Mouse (Mus musculus) heart, embryonic 13.5 days (tissue): ENCODE results near the gene Coro2a. TPM values are rescaled to one million over a fixed set of nuclear protein-coding genes. Genes with fewer than 3 reads are reported as not detected.

Source experiments
- ATAC-seq: fragments of 200-750 bp; cut with Nextera tagmentation; 2 replicates; pipeline ENCODE4 v1.8.0; 2017; ENCODE audit warnings: moderate TSS enrichment; ENCODE audit not compliant: insufficient number of reproducible peaks, low FRiP score, low TSS enrichment; ENCODE audit errors: extremely low read depth
- H3K27ac ChIP-seq: fragments of 300-500 bp; sonication (generic); replicated peaks from 2 replicates; pipeline ENCODE4 v1.5.1; 2015; ENCODE audit warnings: moderate library complexity, mild to moderate bottlenecking, inconsistent platforms
- H3K27me3 ChIP-seq: fragments of 300-500 bp; sonication (generic); replicated peaks from 2 replicates; pipeline ENCODE4 v1.6.1; 2015; ENCODE audit warnings: mild to moderate bottlenecking, inconsistent platforms
- H3K36me3 ChIP-seq: fragments of 300-500 bp; sonication (generic); 2 replicates; pipeline ENCODE4 v1.6.1; 2015; ENCODE audit warnings: mild to moderate bottlenecking, inconsistent platforms
- H3K4me1 ChIP-seq: fragments of 300-500 bp; sonication (generic); 2 replicates; pipeline ENCODE4 v1.6.1; 2015; ENCODE audit warnings: inconsistent platforms
- H3K4me2 ChIP-seq: fragments of 300-500 bp; sonication (generic); 2 replicates; pipeline ENCODE4 v1.6.1; 2015; ENCODE audit warnings: inconsistent platforms, mild to moderate bottlenecking, moderate library complexity
- H3K4me3 ChIP-seq: fragments of 300-500 bp; sonication (generic); 2 replicates; pipeline ENCODE4 v1.5.1; 2015; ENCODE audit warnings: moderate library complexity, mild to moderate bottlenecking, inconsistent platforms
- H3K9ac ChIP-seq: fragments of 300-500 bp; sonication (generic); 2 replicates; pipeline ENCODE4 v1.6.1; 2015; ENCODE audit warnings: inconsistent platforms, mild to moderate bottlenecking, moderate library complexity
- H3K9me3 ChIP-seq: fragments of 300-500 bp; sonication (generic); 2 replicates; pipeline ENCODE4 v1.6.1; 2016; ENCODE audit warnings: inconsistent platforms
- WGBS: fragments of 180-500 bp; shearing (Covaris S2); methylation state at CpG from one replicate; pipeline ENCODE4 v1.1.7; 2015; ENCODE audit warnings: mixed read lengths; 5-methylcytosine and 5-hydroxymethylcytosine counted together
- polyA plus RNA-seq: library from polyadenylated mRNA; unstranded; fragments of >200 nt; fragmentation: Nextera tagmentation; extraction: Ambion mirVana; gene quantifications from 2 replicates; pipeline ENCODE4 v1.2.1, GENCODE M21; 2015

Gene Coro2a
- polyA plus RNA-seq, 1 experiment from 2014 or later, result 0.76 TPM

DNA sequence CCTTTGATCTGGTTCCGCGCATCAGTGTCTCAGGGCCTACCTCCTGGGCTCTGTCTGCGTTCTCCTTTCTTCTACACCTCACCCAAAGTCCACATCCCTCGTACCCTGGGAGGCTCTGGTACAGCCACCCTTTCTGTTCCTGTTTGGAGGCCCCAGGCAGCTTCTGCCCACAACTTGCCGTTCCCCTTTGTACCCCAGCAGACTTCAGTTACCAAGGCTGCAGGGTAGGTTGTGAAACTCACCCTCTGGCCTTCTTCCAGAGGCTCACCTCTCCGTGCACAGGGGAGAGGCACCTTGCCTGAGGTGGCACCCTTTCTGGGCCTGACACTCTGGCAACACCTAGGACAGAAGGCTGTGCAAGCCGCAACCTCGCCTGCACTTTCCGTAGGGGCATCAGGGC lies 46.2 kb downstream of the Coro2a start:
- 86% methylated on average over 9 of the region's 9 CpGs for WGBS
- H3K36me3 ChIP-seq, result no peaks in the 10 kb centered on the region
- no peaks in the 10 kb centered on the region for H3K9me3 ChIP-seq
- H3K4me1 ChIP-seq, result peaks cover 7% of the 10 kb centered on the region
- H3K9ac ChIP-seq, result no peak overlapping the region
- H3K4me3 ChIP-seq, result no peak overlapping the region
- H3K4me2 ChIP-seq, result no peak overlapping the region
- no peak overlapping the region for H3K27ac ChIP-seq
- ATAC-seq, result no peak
- H3K27me3 ChIP-seq, result peaks cover 11% of the 10 kb centered on the region; the same call in 1 of the 2 replicates

DNA sequence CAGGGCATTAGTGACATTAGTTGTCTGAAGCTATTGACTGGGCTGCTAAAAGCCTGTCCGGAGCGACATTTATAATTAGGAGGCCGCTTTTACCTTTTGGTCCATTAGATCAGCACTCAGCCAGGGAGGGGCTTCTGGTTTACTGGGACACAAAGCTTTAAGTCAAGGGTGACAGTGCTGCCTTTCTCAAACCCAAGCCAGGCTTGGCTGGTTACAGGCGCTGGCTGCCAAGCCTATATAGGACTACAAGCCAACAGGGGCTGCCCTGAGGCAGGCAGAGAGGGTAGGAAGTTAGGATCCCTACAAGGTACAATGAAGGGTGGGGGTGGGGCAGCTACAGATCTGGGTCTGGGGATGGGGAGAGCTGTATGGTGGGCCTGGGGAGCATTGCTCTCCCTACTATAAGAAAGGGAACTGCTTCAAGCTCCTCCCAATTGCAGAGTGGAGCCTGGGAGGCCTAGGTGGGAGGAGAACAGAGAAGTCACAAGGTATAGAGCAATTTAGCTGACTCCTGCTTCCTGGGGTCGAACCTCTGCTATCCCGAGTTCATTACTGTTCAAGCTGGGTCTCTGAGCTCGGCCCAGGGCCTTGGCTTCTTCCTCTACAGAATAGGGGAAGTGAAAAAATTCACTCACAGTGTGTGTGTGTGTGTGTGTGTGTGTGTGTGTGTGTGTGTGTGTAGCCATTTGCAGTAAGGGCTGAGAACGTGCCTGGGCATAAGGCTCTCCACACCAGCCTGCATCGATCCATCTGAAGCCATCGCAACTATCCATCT lies 47.5 kb downstream of the Coro2a start:
- peaks cover 11% of the 10 kb centered on the region; the same call in 1 of the 2 replicates for H3K27me3 ChIP-seq

DNA sequence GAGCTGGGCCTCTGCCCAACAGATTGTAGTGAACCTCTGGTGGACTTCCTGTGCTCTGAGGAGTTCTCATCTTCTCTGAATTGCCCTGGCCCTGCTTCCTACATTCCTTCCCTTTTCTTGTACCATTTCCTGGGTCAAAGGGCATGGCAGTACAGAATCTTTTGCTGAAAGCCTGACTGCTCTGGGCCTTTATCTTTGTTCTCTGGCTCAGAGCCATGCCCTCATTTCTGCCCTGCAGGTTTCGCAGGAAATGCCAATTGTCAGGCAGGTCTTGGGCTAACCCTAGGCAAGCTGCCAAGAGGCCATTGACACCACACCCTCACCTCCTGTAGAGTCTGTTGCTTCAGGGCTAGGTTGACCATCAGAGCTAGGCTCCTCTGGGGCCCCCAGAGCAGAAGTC lies 48.1 kb downstream of the Coro2a start:
- WGBS, result 34% methylated on average over 1 of the region's 1 CpGs
- ATAC-seq, result no peak
- Histone ChIP-seq H3K36me3 (no peaks in the 10 kb centered on the region), H3K9me3 (no peaks in the 10 kb centered on the region), H3K4me3 (no peak overlapping the region), H3K4me2 (no peak overlapping the region), H3K9ac (no peak overlapping the region), H3K4me1 (peaks cover 7% of the 10 kb centered on the region), H3K27ac (peak overlapping the region; percentile 1; the same call in 1 of the 2 replicates), H3K27me3 (peaks cover 8% of the 10 kb centered on the region; the same call in 1 of the 2 replicates)

More for the DNA sequence above, 47.5 kb downstream of the Coro2a start:
- Histone ChIP-seq H3K4me2 (no peak overlapping the region), H3K4me1 (peaks cover 7% of the 10 kb centered on the region), H3K9me3 (no peaks in the 10 kb centered on the region), H3K36me3 (no peaks in the 10 kb centered on the region), H3K27ac (peak overlapping the region; percentile 1; the same call in 1 of the 2 replicates), H3K4me3 (no peak overlapping the region), H3K9ac (no peak overlapping the region)
- no peak for ATAC-seq
- WGBS, result 75% methylated on average over 10 of the region's 10 CpGs

GRCm38 (mm10) chr4:46550406-46550805 lies 51.6 kb downstream of the Coro2a start:
- H3K27ac ChIP-seq, result no peak overlapping the region
- WGBS, result 61% methylated on average over 8 of the region's 8 CpGs
- no peak overlapping the region for H3K4me3 ChIP-seq
- H3K9me3 ChIP-seq, result no peaks in the 10 kb centered on the region
- H3K4me2 ChIP-seq, result no peak overlapping the region
- H3K4me1 ChIP-seq, result peaks cover 7% of the 10 kb centered on the region
- H3K27me3 ChIP-seq, result peaks cover 30% of the 10 kb centered on the region
- no peaks in the 10 kb centered on the region for H3K36me3 ChIP-seq
- H3K9ac ChIP-seq, result no peak overlapping the region
- ATAC-seq, result no peak

GRCm38 (mm10) chr4:46549979-46550378 lies 52.0 kb downstream of the Coro2a start:
- peaks cover 7% of the 10 kb centered on the region for H3K4me1 ChIP-seq
- H3K4me2 ChIP-seq, result no peak overlapping the region
- H3K27ac ChIP-seq, result no peak overlapping the region
- H3K9ac ChIP-seq, result no peak overlapping the region
- no peaks in the 10 kb centered on the region for H3K9me3 ChIP-seq
- H3K27me3 ChIP-seq, result peaks cover 34% of the 10 kb centered on the region
- no peaks in the 10 kb centered on the region for H3K36me3 ChIP-seq
- H3K4me3 ChIP-seq, result no peak overlapping the region
- WGBS, result 66% methylated on average over 9 of the region's 10 CpGs
- ATAC-seq, result no peak

GRCm38 (mm10) chr4:46546709-46547108 lies 55.3 kb downstream of the Coro2a start:
- Histone ChIP-seq H3K36me3 (no peaks in the 10 kb centered on the region), H3K27ac (no peak overlapping the region), H3K27me3 (peaks cover 34% of the 10 kb centered on the region), H3K4me1 (no peaks in the 10 kb centered on the region), H3K9me3 (no peaks in the 10 kb centered on the region), H3K4me3 (no peak overlapping the region), H3K9ac (no peak overlapping the region), H3K4me2 (no peak overlapping the region)
- 43% methylated on average over 6 of the region's 6 CpGs for WGBS
- no peak for ATAC-seq

GRCm38 (mm10) chr4:46545498-46545897 lies 56.5 kb downstream of the Coro2a start:
- 12% methylated on average over 9 of the region's 9 CpGs for WGBS
- H3K4me1 ChIP-seq, result no peaks in the 10 kb centered on the region
- H3K27ac ChIP-seq, result no peak overlapping the region
- no peaks in the 10 kb centered on the region for H3K36me3 ChIP-seq
- H3K27me3 ChIP-seq, result peaks cover 38% of the 10 kb centered on the region
- H3K9me3 ChIP-seq, result no peaks in the 10 kb centered on the region
- H3K4me3 ChIP-seq, result no peak overlapping the region
- no peak overlapping the region for H3K4me2 ChIP-seq
- H3K9ac ChIP-seq, result no peak overlapping the region
- ATAC-seq, result no peak

DNA sequence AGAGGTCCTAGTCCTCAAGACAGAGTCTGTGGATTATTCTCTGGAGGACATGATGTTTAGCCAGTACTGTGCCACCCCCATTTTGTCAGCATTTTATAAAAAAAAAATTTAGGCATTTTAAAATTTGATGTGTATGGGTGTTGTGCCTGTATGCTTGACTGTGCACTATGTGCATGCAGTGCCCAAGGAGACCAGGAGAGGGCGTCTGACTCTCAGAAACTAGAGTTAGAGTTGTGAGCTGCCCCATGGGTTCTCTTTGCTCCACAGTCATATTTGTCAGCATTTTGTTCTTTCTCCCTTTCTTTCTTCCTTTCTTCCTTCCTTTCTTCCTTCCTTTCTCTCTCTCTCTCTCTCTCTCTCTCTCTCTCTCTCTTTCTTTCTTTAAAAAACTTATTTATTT lies 57.7 kb downstream of the Coro2a start:
- Histone ChIP-seq H3K27me3 (peaks cover 50% of the 10 kb centered on the region), H3K27ac (no peak overlapping the region), H3K36me3 (no peaks in the 10 kb centered on the region), H3K9ac (no peak overlapping the region), H3K4me2 (no peak overlapping the region), H3K9me3 (no peaks in the 10 kb centered on the region), H3K4me1 (no peaks in the 10 kb centered on the region), H3K4me3 (no peak overlapping the region)
- ATAC-seq, result no peak
- WGBS, result 9% methylated on average over 1 of the region's 1 CpGs

- H3K9me3 ChIP-seq, result no peaks in the 10 kb centered on the region
- no peak for ATAC-seq
- H3K27ac ChIP-seq, result no peak overlapping the region
- no peak overlapping the region for H3K9ac ChIP-seq
- no peak overlapping the region for H3K4me2 ChIP-seq
- H3K27me3 ChIP-seq, result peaks cover 53% of the 10 kb centered on the region
- no peak overlapping the region for H3K4me3 ChIP-seq
- WGBS, result 83% methylated on average over 13 of the region's 13 CpGs
- no peaks in the 10 kb centered on the region for H3K4me1 ChIP-seq
- H3K36me3 ChIP-seq, result no peaks in the 10 kb centered on the region
Observed at GRCm38 (mm10) chr4:46543366-46544050, 58.5 kb downstream of the Coro2a start.

- ATAC-seq, result no peak
- Histone ChIP-seq H3K36me3 (no peaks in the 10 kb centered on the region), H3K4me2 (no peak overlapping the region), H3K27ac (no peak overlapping the region), H3K9me3 (no peaks in the 10 kb centered on the region), H3K4me1 (no peaks in the 10 kb centered on the region), H3K27me3 (peaks cover 56% of the 10 kb centered on the region), H3K4me3 (no peak overlapping the region), H3K9ac (no peak overlapping the region)
- 42% methylated on average over 9 of the region's 9 CpGs for WGBS
Observed at GRCm38 (mm10) chr4:46541707-46542106, 60.3 kb downstream of the Coro2a start.

- no peaks in the 10 kb centered on the region for H3K9me3 ChIP-seq
- no peak overlapping the region for H3K4me3 ChIP-seq
- H3K4me2 ChIP-seq, result no peak overlapping the region
- H3K27ac ChIP-seq, result no peak overlapping the region
- no peak for ATAC-seq
- H3K9ac ChIP-seq, result no peak overlapping the region
- H3K4me1 ChIP-seq, result peaks cover 22% of the 10 kb centered on the region
- H3K36me3 ChIP-seq, result no peaks in the 10 kb centered on the region
- 39% methylated on average over 9 of the region's 9 CpGs for WGBS
- peaks cover 67% of the 10 kb centered on the region for H3K27me3 ChIP-seq
Observed at GRCm38 (mm10) chr4:46539167-46539566, 62.8 kb downstream of the Coro2a start.
